Mouse (Mus musculus): ENCODE measurements at regions not wholly inside any gene's neighbourhood (a gene's known extent, or its start where the extent isn't known, plus 50 kb on each side); places are given as distances from the start of the nearest gene placed in this dataset.
"Not testable (repeated sequence)": the region's sequence is repeated elsewhere in the genome, so short reads cannot be mapped to it uniquely, and the experiment has no call there.

DNA sequence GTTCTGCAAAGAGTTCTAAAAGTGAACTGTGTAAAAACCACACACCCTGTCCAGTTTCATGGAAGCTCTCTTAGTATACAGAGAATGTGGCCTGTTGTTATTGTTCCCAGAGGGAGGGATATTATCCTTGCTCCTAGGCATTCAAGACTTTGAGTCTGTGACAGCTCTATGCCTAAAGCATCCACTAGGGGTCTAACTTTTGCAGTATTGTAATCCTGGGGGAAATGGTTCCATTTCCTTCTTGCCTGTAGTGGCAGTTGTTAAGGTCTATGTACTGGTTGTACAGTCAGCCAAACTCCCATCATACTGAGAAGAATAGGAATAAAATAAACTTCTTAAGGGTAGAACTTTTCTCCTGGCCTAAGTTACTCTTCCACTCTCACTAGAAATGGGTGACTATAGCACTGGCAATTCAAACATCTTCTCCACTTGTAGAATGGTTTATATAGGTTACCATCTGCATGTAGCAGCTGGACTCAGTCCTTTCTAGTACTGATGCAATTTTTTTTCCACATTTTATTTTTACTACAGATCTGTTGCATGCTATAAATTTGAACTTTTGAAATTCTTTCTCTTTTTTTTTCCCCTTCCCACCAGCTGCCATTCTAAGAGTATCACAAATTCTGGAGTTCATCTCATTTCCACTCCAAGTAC, 51.4 kb upstream of the Dpt start:
- DNase-seq (ENCODE audit: low spot score in 2 of 2), result no peak

DNA sequence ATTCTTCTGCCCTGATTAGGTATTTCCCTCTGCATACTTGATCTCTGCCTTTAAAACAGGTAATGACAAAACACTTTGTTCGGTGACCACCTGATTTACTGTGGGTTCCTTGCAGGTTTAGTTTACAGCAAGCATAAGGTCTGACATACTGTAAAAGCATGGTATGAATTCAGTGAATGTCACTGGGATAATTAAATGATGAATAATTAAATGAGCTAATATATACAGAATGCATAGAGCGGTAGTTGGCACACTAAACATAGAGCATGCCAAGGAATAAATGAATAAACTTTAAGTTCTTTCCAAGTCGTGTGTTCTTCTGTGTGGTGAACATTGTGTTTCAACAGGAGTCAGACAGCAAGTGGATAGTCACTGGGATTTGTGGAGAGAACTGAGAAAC, 51.9 kb upstream of the Dpt start:
- DNase-seq (ENCODE audit: low spot score in 2 of 2), result no peak

- not testable (repeated sequence) for DNase-seq (ENCODE audit: low spot score in 2 of 2)
Observed at GRCm38 (mm10) chr1:164742897-164743296, 53.5 kb upstream of the Dpt start.

- no peak for DNase-seq (ENCODE audit: low spot score in 2 of 2)
Observed at GRCm38 (mm10) chr1:164735646-164736045, 60.8 kb upstream of the Dpt start.

DNA sequence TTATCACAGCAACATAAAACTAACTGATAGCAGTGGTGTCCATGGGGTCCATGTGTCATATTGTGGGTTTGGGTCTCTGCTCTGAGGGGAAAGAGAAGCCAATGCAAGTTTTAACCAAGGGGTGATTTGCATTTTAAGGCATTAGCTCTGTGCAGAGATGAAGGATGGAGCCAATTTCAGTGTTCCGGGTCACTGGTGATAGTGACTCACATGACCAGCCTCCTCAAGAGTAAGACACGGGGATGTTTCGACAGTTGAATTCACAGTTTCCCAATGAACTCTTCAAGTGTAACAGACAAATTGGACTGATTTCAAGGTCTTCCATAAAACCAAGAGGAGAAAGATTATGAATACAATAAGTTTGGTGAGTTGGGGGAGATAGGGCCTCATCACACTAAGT, 62.7 kb upstream of the Dpt start:
- no peak for DNase-seq (ENCODE audit: low spot score in 2 of 2)

GRCm38 (mm10) chr1:164722054-164722453, 74.4 kb upstream of the Dpt start:
- no peak for DNase-seq (ENCODE audit: low spot score in 2 of 2)

DNA sequence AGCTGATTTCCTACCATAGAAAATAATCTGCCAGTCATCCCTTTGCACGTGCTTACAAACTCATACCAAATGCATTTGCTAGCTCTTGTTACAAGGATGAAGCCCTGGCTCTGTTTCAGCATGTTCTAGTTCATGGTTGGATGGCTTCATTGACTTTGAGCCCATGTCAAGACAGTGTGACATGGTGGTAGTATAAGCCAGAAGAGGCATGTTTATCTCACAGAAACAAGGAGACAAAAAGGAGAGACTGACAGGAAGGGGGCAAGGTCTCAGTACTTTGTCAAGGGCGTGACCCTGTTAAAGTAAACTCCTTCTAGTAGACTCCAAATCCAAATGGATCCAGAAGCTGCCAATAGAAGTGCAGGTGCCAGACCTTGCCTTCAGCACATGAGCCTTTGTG, 81.5 kb upstream of the Dpt start:
- no peak for DNase-seq (ENCODE audit: low spot score in 2 of 2)

GRCm38 (mm10) chr1:164713798-164714551, 82.5 kb upstream of the Dpt start:
- no peak for DNase-seq (ENCODE audit: low spot score in 2 of 2)

DNA sequence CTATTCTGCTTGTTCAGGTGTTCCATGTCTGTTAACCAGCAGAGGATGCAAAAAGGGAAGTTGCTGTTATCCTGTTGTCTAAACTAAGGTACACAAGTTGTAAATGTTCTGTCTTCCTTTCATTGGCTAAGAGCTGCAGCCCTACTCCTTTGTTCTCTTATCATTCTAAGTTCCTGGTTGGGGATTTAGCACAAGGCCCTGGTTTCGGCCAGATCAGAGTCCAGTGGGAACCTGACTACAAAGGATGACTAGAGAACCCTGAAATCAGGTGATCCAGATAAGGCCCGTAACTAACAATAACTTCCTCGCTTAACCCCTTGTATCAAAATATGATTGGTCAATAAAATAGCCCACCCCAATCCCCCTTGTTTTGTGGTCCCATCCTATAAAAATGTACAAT, 83.9 kb upstream of the Dpt start:
- no peak for DNase-seq (ENCODE audit: low spot score in 2 of 2)

GRCm38 (mm10) chr1:164704397-164705091, 91.9 kb upstream of the Dpt start:
- DNase-seq (ENCODE audit: low spot score in 2 of 2), result no peak

DNA sequence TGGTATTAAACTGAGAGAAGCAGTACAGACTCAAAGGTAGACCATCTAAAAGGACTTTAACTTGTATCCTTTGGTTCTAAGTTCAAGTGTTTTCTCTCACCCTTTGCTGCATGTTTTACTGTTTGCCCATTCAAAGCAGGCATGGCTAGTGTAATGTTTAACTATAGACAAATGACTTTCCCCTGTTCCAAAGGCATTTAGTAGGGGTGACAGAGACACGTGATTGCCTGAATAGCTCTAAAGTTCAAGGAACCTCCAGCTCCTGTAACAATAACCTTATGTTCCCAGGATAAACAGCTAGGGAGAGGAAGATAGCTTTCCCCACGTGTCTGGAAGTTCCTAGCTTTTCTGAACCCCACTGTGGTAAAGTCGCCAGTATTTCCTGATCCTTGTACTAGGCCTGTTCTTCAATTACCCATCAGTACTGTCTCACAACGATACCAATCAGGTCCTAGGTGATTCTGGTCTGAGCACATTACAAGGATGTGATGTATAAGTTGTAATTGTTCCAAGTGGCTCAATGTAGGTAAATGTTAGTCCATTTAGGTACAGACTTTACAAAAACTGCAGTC, 92.8 kb upstream of the Dpt start:
- no peak for DNase-seq (ENCODE audit: low spot score in 2 of 2)

GRCm38 (mm10) chr1:164690055-164690454, 106.4 kb upstream of the Dpt start:
- no peak for DNase-seq (ENCODE audit: low spot score in 2 of 2)

- no peak for DNase-seq (ENCODE audit: low spot score in 2 of 2)
Observed at GRCm38 (mm10) chr1:164689311-164689710, 107.1 kb upstream of the Dpt start.

- no peak for DNase-seq (ENCODE audit: low spot score in 2 of 2)
Observed at GRCm38 (mm10) chr1:164684437-164684836, 112.0 kb upstream of the Dpt start.

DNA sequence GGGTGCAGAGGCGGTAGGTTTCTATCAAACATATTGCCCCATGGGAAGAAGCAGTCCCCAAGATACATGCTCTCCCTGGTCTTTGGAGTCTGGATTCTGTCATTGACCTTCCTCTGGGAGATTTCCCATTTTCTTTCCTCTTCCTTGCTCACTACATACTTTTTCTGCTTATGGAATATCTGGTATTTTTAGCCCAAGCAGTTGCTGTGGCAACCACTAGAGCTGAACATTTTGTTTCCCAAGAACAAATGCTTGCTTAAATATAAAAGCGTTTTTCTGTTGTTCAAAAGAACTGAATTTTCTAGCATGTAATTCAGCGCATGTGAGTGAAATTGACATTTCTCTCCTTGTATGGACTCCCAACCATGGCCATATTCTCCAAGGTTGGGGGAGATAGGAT, 112.7 kb upstream of the Dpt start:
- DNase-seq (ENCODE audit: low spot score in 2 of 2), result no peak

DNA sequence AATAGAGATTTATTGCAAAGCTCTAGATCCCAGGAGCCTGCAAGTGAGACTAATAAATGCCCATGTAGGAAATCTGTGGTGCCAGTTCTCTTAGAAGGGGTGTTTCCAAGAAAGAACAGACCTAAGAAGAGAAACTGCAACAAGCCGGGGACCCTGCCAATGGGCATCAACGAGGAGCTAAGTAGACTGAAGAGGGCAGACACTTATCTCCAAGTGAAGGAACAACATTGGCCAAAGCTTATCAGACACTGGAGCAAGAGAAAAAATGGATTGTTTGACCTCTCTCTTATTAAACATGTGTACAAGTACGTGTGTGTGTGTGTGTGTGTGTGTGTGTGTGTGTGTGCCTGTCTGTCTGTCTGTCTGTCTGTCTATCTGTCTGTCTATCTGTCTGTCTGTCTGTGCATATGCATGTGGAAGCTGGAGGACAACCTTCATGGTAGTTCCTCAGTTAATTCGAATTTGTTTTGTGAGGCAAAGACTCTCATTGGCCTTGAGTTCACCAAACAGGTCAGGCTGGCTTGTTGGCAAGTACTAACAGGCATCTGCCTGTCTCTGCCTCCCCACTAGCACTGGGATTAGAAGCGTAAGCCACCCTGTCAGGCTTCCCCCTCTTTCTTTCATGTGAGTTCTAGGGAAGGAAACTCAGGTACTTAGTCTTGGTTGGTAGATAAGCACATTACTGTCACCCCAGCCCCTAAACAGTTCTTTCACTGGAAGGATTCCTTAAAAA, 113.4 kb upstream of the Dpt start:
- no peak for DNase-seq (ENCODE audit: low spot score in 2 of 2)

GRCm38 (mm10) chr1:164682426-164682825, 114.0 kb upstream of the Dpt start:
- DNase-seq (ENCODE audit: low spot score in 2 of 2), result no peak

- DNase-seq (ENCODE audit: low spot score in 2 of 2), result peak in 1 of 2 experiments; percentile 15
Observed at GRCm38 (mm10) chr1:164681582-164681981, 114.9 kb upstream of the Dpt start.

DNA sequence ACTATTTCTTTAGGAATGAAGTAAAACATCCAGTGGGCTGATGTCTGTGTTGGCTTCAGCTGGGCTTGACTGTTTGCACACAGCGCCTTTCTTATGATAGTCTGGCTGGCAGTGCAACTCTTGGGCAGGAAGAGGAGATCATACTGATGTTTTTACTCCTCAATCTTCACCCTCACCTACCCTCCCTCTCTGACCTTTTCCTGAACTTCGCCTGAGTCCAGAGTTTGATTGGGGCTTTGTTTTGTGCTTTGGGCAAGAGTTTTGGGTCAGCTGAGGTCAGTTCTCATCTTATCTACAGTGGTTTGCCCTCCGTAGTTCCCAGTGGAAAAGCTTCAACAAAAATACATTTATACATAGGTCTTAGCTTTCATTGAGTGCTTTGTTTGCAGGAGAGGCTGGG, 118.1 kb upstream of the Dpt start:
- no peak for DNase-seq (ENCODE audit: low spot score in 2 of 2)

DNA sequence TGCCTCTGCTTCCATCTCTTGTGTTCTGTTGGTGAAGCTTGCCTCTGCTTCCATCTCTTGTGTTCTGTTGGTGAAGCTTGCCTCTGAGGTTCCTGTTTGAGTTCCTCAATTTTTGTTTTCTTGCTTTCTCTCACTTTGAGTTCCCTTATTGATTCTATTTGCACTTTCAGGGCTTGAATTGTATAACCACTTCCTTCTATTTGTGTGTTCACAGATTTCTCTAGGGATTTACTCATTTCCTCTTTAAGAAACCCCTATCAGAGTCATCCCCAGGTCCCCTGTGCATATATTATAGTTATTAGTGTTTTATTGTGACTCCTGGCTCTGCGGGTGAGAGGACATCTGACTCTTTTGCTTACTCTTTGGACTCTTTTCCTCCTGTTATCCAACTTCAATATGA, 144.2 kb upstream of the Dpt start:
- DNase-seq (ENCODE audit: low spot score in 2 of 2), result no peak

GRCm38 (mm10) chr1:164637901-164638462, 158.5 kb upstream of the Dpt start:
- no peak for DNase-seq (ENCODE audit: low spot score in 2 of 2)

- DNase-seq (ENCODE audit: low spot score in 2 of 2), result no peak
Observed at GRCm38 (mm10) chr1:164631679-164632078, 164.8 kb upstream of the Dpt start.
